Mouse (Mus musculus) cerebellum, adult 9-10 months (tissue): ENCODE data around the gene Pifo.
"Not testable (repeated sequence)": the region's sequence is repeated elsewhere in the genome, so short reads cannot be mapped to it uniquely, and the experiment has no call there.

Experiments used
- DNase-seq: peaks from one replicate; pipeline ENCODE4 v3.0.0; 2022

The Pifo gene

GRCm38 (mm10) chr3:106014546-106014945 is at the start of gene Pifo:
Gene Pifo, minus strand, starts transcription at chr3:106014646.
- DNase-seq, result no peak

GRCm38 (mm10) chr3:106057966-106058365 is 43.5 kb upstream of the Pifo start:
- peak; percentile 71 for DNase-seq

- no peak for DNase-seq
Measured at GRCm38 (mm10) chr3:106051896-106052295, 37.5 kb upstream of the Pifo start.

- no peak for DNase-seq
Measured at GRCm38 (mm10) chr3:106040306-106040705, 25.9 kb upstream of the Pifo start.

GRCm38 (mm10) chr3:106032781-106033180 is 18.3 kb upstream of the Pifo start, which contains the start of gene Chil5:
Gene Chil5, minus strand, starts transcription at chr3:106032814.
- peak; percentile 85 for DNase-seq

- no peak for DNase-seq
Measured at GRCm38 (mm10) chr3:106024135-106024534, 9.7 kb upstream of the Pifo start.

- peak; percentile 59 for DNase-seq
Measured at GRCm38 (mm10) chr3:106021840-106022239, 7.4 kb upstream of the Pifo start.

- DNase-seq, result not testable (repeated sequence)
Measured at GRCm38 (mm10) chr3:106003360-106003759, 11.1 kb downstream of the Pifo start.

- peak; percentile 21 for DNase-seq
Measured at GRCm38 (mm10) chr3:106001416-106002370, 12.8 kb downstream of the Pifo start.

GRCm38 (mm10) chr3:106000707-106001375 is 13.6 kb downstream of the Pifo start:
- no peak for DNase-seq

- DNase-seq, result no peak
Measured at GRCm38 (mm10) chr3:105994730-105995129, 19.7 kb downstream of the Pifo start.

- peak; percentile 66 for DNase-seq
Measured at GRCm38 (mm10) chr3:105991653-105992283, 22.7 kb downstream of the Pifo start.

GRCm38 (mm10) chr3:105989611-105990010 is 24.8 kb downstream of the Pifo start:
- DNase-seq, result not testable (repeated sequence)

GRCm38 (mm10) chr3:105974174-105974573 is 40.3 kb downstream of the Pifo start:
- DNase-seq, result no peak

- DNase-seq, result no peak
Measured at GRCm38 (mm10) chr3:105973411-105973810, 41.0 kb downstream of the Pifo start, which contains the start of gene Ovgp1. Gene Ovgp1, plus strand, starts transcription at chr3:105973711.

- no peak for DNase-seq
Measured at GRCm38 (mm10) chr3:105971831-105972446, 42.5 kb downstream of the Pifo start.

GRCm38 (mm10) chr3:105960700-105961099 is 53.7 kb downstream of the Pifo start:
- peak; percentile 29 for DNase-seq

GRCm38 (mm10) chr3:105959999-105960398 is 54.4 kb downstream of the Pifo start, which contains the start of gene Atp5f1:
Gene Atp5f1, minus strand, starts transcription at chr3:105960099.
- no peak for DNase-seq

- DNase-seq, result no peak
Measured at GRCm38 (mm10) chr3:105959585-105959984, 54.9 kb downstream of the Pifo start.

- DNase-seq, result peak; percentile 96
Measured at GRCm38 (mm10) chr3:105958974-105959580, 55.4 kb downstream of the Pifo start, which contains the start of gene Wdr77. Gene Wdr77, plus strand, starts transcription at chr3:105959369.

GRCm38 (mm10) chr3:105958204-105958603 is 56.2 kb downstream of the Pifo start:
- DNase-seq, result peak; percentile 11

GRCm38 (mm10) chr3:105957235-105957634 is 57.2 kb downstream of the Pifo start:
- DNase-seq, result no peak
